Mouse (Mus musculus) limb, embryonic 10.5 days (tissue): Measurements from ENCODE around the gene Smarcd1. TPM values are rescaled to one million over a fixed set of nuclear protein-coding genes. Genes with fewer than 3 reads are reported as not detected.

Experiments used
- DNase-seq: peaks from one replicate; pipeline ENCODE4 v3.0.0-alpha.2; 2017; ENCODE audit warnings: low spot score
- H3K27ac ChIP-seq: fragments of 300-500 bp; sonication (generic); 2 replicates; pipeline ENCODE4 v1.5.1; 2016; ENCODE audit warnings: mild to moderate bottlenecking
- H3K27me3 ChIP-seq: fragments of 300-500 bp; sonication (generic); 2 replicates; pipeline ENCODE4 v1.6.1; 2016; ENCODE audit warnings: low read depth, mild to moderate bottlenecking; ENCODE audit not compliant: poor library complexity, severe bottlenecking
- H3K36me3 ChIP-seq: fragments of 300-500 bp; sonication (generic); 2 replicates; pipeline ENCODE4 v1.6.1; 2016; ENCODE audit warnings: mild to moderate bottlenecking, moderate library complexity
- H3K4me1 ChIP-seq: fragments of 300-500 bp; sonication (generic); 2 replicates; pipeline ENCODE4 v1.6.1; 2016
- H3K4me3 ChIP-seq: fragments of 300-500 bp; sonication (generic); 2 replicates; pipeline ENCODE4 v1.5.1; 2016; ENCODE audit warnings: mild to moderate bottlenecking, moderate library complexity
- H3K9me3 ChIP-seq: fragments of 300-500 bp; sonication (generic); replicated peaks from 2 replicates; pipeline ENCODE4 v1.6.1; 2016; ENCODE audit warnings: mild to moderate bottlenecking
- WGBS: fragments of 180-500 bp; shearing (Covaris S2); methylation state at CpG from one replicate; pipeline ENCODE4 v1.1.7; 2016; 5-methylcytosine and 5-hydroxymethylcytosine counted together
- polyA plus RNA-seq: library from polyadenylated mRNA; unstranded; fragments of >200 nt; fragmentation: Nextera tagmentation; extraction: Ambion mirVana; gene quantifications from 2 replicates; pipeline ENCODE4 v1.2.1, GENCODE M21; 2016

Gene Smarcd1
- polyA plus RNA-seq, 1 experiment from 2014 or later = 85.8 TPM

DNA sequence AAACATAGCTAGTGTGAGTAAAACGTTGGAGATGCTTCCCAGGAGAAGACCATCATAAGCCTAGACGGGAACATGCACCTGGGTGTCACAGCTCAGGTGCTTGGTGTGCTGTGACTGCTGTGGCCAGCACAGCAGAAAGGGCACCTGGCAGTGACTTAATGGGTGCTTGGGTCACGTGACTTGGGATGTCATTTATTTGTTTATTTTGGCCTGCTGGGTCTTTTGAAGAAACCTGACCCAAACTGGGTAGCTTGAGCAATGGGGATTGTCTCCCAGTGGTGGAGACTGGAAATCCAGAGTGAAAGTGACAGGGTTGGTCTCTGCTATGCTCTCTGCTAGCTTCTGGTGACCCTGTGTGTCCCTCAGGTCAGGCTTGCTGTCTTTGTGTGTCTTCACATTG is 9.6 kb downstream of the Smarcd1 start:
- Histone ChIP-seq H3K27me3 (no peaks in the 10 kb centered on the region), H3K36me3 (peaks cover 98% of the 10 kb centered on the region), H3K27ac (no peak overlapping the region), H3K4me3 (no peak overlapping the region), H3K9me3 (no peaks in the 10 kb centered on the region), H3K4me1 (peaks cover 10% of the 10 kb centered on the region)
- 77% methylated on average over 3 of the region's 3 CpGs for WGBS
- DNase-seq = no peak

DNA sequence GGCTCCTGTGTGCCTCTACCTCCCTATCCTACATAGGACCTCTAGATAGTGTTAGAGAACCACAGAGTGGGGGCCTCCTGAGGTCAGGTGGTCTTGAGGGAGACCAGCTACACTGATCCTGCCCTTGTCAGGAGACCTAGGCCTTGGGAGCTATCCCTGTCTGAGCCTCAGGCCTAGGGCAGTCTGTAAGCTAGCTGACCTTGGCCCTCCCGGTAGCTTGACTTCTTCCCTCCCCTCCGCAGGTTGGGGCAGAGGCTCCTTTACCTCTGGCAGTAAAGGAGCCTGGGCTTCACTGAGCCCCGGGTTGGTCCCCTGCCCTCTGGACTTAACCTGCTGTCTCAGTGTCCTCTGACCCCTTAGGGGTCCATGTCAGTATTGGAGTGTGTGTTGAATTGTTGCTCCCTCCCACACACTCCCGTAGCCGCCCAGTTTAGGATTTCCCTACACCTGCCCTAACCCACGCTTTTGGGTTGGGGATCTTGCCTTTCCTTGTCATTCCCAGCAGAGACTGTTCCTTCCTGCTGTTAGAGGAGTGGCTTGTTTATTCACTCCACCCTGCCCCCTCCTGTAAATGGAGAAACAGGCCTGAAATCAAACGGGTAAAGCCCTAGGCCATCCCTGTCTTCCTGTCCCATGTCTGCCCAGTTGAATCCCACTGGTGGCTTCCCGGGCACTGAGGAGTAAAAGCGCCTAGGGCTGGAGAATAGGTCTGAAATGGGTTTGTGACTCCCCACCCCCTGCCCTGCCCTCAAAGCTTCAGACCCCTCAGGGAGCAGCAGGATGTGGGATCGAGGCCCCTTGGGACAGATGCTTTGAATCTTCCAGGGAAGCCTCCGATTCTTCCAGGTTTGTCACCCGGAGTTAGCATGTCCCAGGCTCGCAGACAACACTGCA is 11.0 kb downstream of the Smarcd1 start:
- no peaks in the 10 kb centered on the region for H3K9me3 ChIP-seq
- DNase-seq = no peak
- peaks cover 95% of the 10 kb centered on the region for H3K36me3 ChIP-seq
- H3K27ac ChIP-seq = no peak overlapping the region
- H3K4me3 ChIP-seq = no peak overlapping the region
- WGBS = 81% methylated on average over 13 of the region's 13 CpGs
- H3K4me1 ChIP-seq = peaks cover 17% of the 10 kb centered on the region
- no peaks in the 10 kb centered on the region for H3K27me3 ChIP-seq

- no peak for DNase-seq
Measured at GRCm38 (mm10) chr15:99713569-99713968, 11.6 kb downstream of the Smarcd1 start.

GRCm38 (mm10) chr15:99714206-99714605 is 12.3 kb downstream of the Smarcd1 start:
- H3K36me3 ChIP-seq = peaks cover 90% of the 10 kb centered on the region
- WGBS = 83% methylated on average over 4 of the region's 4 CpGs
- no peak for DNase-seq
- H3K27ac ChIP-seq = no peak overlapping the region
- no peaks in the 10 kb centered on the region for H3K27me3 ChIP-seq
- peaks cover 17% of the 10 kb centered on the region for H3K4me1 ChIP-seq
- H3K9me3 ChIP-seq = no peaks in the 10 kb centered on the region
- H3K4me3 ChIP-seq = no peak overlapping the region

More at GRCm38 (mm10) chr15:99713569-99713968, 11.6 kb downstream of the Smarcd1 start:
- Histone ChIP-seq H3K36me3 (peaks cover 95% of the 10 kb centered on the region), H3K27me3 (no peaks in the 10 kb centered on the region), H3K27ac (no peak overlapping the region), H3K4me1 (peaks cover 17% of the 10 kb centered on the region), H3K9me3 (no peaks in the 10 kb centered on the region), H3K4me3 (no peak overlapping the region)
- WGBS = 97% methylated on average over 3 of the region's 3 CpGs

DNA sequence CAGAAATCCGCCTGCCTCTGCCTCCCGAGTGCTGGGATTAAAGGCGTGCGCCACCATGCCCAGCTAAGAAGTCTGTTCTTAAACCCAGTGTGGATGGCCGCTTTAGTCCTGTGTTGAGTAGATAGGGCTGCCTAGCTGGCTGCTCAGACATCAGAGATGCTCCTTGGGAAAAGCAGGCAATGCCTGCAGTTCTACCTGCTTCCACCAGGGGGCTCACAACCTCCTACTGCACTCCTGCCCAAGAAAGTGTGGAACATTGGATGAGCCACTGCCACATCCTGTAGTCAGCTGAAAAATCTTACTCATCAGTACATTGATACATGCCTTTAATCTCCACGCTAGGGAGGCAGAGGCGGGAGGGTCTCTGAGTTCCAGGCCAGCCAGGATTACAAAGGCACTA is 12.9 kb downstream of the Smarcd1 start:
- H3K36me3 ChIP-seq = peaks cover 88% of the 10 kb centered on the region
- H3K9me3 ChIP-seq = no peaks in the 10 kb centered on the region
- peaks cover 17% of the 10 kb centered on the region for H3K4me1 ChIP-seq
- peak; percentile 80 for DNase-seq
- H3K27ac ChIP-seq = no peak overlapping the region
- WGBS = 59% methylated on average over 7 of the region's 7 CpGs
- no peaks in the 10 kb centered on the region for H3K27me3 ChIP-seq
- H3K4me3 ChIP-seq = no peak overlapping the region

GRCm38 (mm10) chr15:99715361-99715865 is 13.5 kb downstream of the Smarcd1 start:
- DNase-seq = no peak
- Histone ChIP-seq H3K27me3 (no peaks in the 10 kb centered on the region), H3K4me1 (peaks cover 17% of the 10 kb centered on the region), H3K27ac (no peak overlapping the region), H3K9me3 (no peaks in the 10 kb centered on the region), H3K4me3 (no peak overlapping the region), H3K36me3 (peaks cover 87% of the 10 kb centered on the region)
- WGBS = 86% methylated on average over 13 of the region's 13 CpGs

- Histone ChIP-seq H3K36me3 (peaks cover 87% of the 10 kb centered on the region), H3K9me3 (no peaks in the 10 kb centered on the region), H3K4me1 (peaks cover 17% of the 10 kb centered on the region), H3K27me3 (no peaks in the 10 kb centered on the region), H3K27ac (no peak overlapping the region), H3K4me3 (no peak overlapping the region)
- no peak for DNase-seq
- WGBS = 70% methylated on average over 11 of the region's 11 CpGs
Measured at GRCm38 (mm10) chr15:99715982-99716746, 14.2 kb downstream of the Smarcd1 start.

GRCm38 (mm10) chr15:99716814-99717213 is 14.9 kb downstream of the Smarcd1 start:
- H3K27ac ChIP-seq = no peak overlapping the region
- H3K4me3 ChIP-seq = no peak overlapping the region
- 90% methylated on average over 12 of the region's 12 CpGs for WGBS
- H3K27me3 ChIP-seq = no peaks in the 10 kb centered on the region
- peaks cover 86% of the 10 kb centered on the region for H3K36me3 ChIP-seq
- H3K9me3 ChIP-seq = no peaks in the 10 kb centered on the region
- peaks cover 17% of the 10 kb centered on the region for H3K4me1 ChIP-seq
- DNase-seq = no peak

DNA sequence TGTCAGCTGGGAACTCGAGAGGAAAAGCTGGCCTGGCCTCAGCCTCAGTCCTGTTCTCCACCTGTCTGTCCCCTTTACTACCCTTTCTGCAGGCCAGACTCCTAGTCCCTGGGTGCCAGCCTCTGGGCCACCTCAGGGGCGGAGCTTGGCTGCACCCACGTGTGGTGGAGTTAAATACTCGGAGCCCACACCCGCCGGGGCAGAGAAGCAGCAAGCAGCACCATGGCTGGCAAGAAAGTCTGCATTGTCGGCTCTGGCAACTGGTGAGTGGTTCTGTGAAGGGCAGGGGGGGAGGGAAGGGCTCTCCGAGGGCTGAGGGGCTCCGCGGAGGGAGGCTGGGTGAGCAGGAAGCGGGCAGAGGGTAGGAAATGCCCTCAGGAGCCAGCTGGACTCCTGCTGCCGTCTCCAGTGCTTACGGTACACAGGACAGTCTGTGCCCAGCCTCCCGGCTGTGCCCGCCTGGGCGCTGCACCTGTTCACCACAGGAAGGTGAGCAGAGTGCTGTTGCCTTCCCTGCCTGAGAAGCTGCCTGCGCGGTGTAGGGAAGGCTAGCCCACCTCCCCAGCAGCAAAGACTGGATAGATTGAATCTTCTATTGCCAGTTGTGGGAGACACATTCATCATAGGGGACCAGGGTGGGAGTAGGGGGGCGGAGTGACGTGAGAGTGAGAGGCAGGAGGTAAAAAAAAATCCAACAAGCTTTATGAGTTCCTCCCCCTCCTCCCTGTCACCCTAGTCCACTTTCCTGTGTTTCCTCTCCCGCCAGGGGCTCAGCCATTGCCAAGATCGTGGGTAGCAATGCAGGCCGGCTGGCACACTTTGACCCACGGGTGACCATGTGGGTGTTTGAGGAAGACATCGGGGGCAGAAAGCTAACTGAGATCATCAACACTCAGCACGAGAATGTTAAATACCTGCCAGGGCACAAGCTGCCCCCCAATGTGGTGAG is 15.7 kb downstream of the Smarcd1 start, which contains the start of gene Gpd1:
Gene Gpd1 (plus strand): TSS at position 130 of the 949 bp plus-strand sequence.
- Histone ChIP-seq H3K27ac (no peak within 1 kb of the TSS), H3K4me1 (peaks cover 17% of the 10 kb centered on the region), H3K4me3 (no peak within 1 kb of the TSS), H3K36me3 (peaks cover 86% of the 10 kb centered on the region), H3K9me3 (no peaks in the 10 kb centered on the region), H3K27me3 (no peaks in the 10 kb centered on the region)
- DNase-seq = no peak
- WGBS = 77% methylated on average over 26 of the region's 26 CpGs

- Histone ChIP-seq H3K36me3 (peaks cover 85% of the 10 kb centered on the region), H3K27me3 (no peaks in the 10 kb centered on the region), H3K4me1 (peaks cover 25% of the 10 kb centered on the region), H3K27ac (no peak overlapping the region), H3K9me3 (no peaks in the 10 kb centered on the region), H3K4me3 (no peak overlapping the region)
- 92% methylated on average over 9 of the region's 9 CpGs for WGBS
- no peak for DNase-seq
Measured at GRCm38 (mm10) chr15:99718461-99719021, 16.6 kb downstream of the Smarcd1 start.

- peaks cover 39% of the 10 kb centered on the region for H3K4me1 ChIP-seq
- no peak overlapping the region for H3K27ac ChIP-seq
- no peaks in the 10 kb centered on the region for H3K9me3 ChIP-seq
- no peaks in the 10 kb centered on the region for H3K27me3 ChIP-seq
- WGBS = 86% methylated on average over 8 of the region's 8 CpGs
- peaks cover 73% of the 10 kb centered on the region for H3K36me3 ChIP-seq
- H3K4me3 ChIP-seq = no peak overlapping the region
- no peak for DNase-seq
Measured at GRCm38 (mm10) chr15:99719865-99720264, 17.9 kb downstream of the Smarcd1 start.
